Mouse (Mus musculus) bone marrow macrophage, adult 2 months (primary cell): ENCODE measurements at regions not wholly inside any gene's neighbourhood (a gene's known extent, or its start where the extent isn't known, plus 50 kb on each side); places are given as distances from the start of the nearest gene placed in this dataset.

Source experiments
- CTCF ChIP-seq: IDR thresholded peaks from 2 replicates; pipeline ENCODE4 v1.5.1; 2012; ENCODE audit warnings: low read depth, mild to moderate bottlenecking, low read length, moderate library complexity
- POLR2A ChIP-seq: IDR thresholded peaks from 2 replicates; pipeline ENCODE4 v1.6.1; 2012; ENCODE audit warnings: mild to moderate bottlenecking, low read depth, low read length, borderline replicate concordance

DNA sequence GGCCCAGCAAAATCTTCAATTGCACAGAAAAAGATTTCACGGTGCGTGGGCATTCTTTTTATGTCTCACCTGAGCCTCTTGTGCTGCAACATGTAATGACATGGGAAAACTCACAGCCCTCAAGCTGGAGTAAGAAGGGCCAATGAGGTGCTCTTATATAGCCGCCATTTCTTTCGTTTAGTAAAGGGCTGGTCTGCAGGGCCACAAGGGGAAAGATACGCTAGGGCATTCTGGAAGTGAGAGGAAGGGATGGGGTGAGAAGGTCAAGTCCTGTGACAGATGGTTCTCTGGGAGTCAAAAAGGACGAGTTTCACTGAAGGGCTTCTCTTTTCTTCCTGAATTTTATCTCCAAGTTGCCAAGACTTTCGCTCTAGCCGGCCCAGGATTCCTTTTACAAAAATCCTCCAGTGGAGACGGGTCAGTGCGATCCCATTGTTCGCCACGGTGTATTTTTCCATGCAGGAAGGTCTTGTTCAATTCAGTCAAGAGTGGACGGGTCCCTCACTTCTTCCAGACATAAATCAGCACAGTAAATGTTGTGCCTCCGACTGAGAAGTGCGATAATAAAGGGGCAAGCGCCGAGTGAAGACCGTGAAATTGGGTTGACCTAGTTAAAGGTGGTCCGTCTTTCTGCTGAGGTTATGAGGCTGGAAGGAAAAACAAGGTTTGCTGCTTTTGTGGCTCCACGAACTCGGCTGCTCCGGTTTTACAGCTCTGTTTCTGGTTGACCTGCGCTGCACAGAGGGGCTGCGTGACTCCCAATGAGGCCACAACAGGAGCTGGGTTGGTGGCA, 92.9 kb downstream of the Cyp26a1 start:
- TF ChIP-seq POLR2A (no peak), CTCF (no peak)
